Mouse (Mus musculus) limb, embryonic 12.5 days (tissue): ENCODE data around the gene Nudt21. TPM values are rescaled to one million over a fixed set of nuclear protein-coding genes. Genes with fewer than 3 reads are reported as not detected.
"Not testable (repeated sequence)": the region's sequence is repeated elsewhere in the genome, so short reads cannot be mapped to it uniquely, and the experiment has no call there.

Experiments used
- ATAC-seq: fragments of 200-750 bp; cut with Nextera tagmentation; 2 replicates; pipeline ENCODE4 v1.8.0; 2017; ENCODE audit warnings: low read depth, moderate TSS enrichment; ENCODE audit not compliant: insufficient number of reproducible peaks, insufficient read depth, low FRiP score, low TSS enrichment
- H3K27ac ChIP-seq: fragments of 300-500 bp; sonication (generic); 2 replicates; pipeline ENCODE4 v1.5.1; 2016; ENCODE audit warnings: mild to moderate bottlenecking, moderate library complexity
- H3K27me3 ChIP-seq: fragments of 300-500 bp; sonication (generic); 2 replicates; pipeline ENCODE4 v1.6.1; 2016; ENCODE audit warnings: mild to moderate bottlenecking, moderate library complexity
- H3K36me3 ChIP-seq: fragments of 300-500 bp; sonication (generic); 2 replicates; pipeline ENCODE4 v1.6.1; 2016; ENCODE audit warnings: mild to moderate bottlenecking, moderate library complexity
- H3K4me1 ChIP-seq: fragments of 300-500 bp; sonication (generic); replicated peaks from 2 replicates; pipeline ENCODE4 v1.6.1; 2016
- H3K4me2 ChIP-seq: fragments of 300-500 bp; sonication (generic); 2 replicates; pipeline ENCODE4 v1.6.1; 2016; ENCODE audit warnings: mild to moderate bottlenecking, moderate library complexity
- H3K4me3 ChIP-seq: fragments of 300-500 bp; sonication (generic); replicated peaks from 2 replicates; pipeline ENCODE4 v1.5.1; 2016; ENCODE audit warnings: mild to moderate bottlenecking
- H3K9ac ChIP-seq: fragments of 300-500 bp; sonication (generic); replicated peaks from 2 replicates; pipeline ENCODE4 v1.6.1; 2016; ENCODE audit warnings: mild to moderate bottlenecking, moderate library complexity
- H3K9me3 ChIP-seq: fragments of 300-500 bp; sonication (generic); 2 replicates; pipeline ENCODE4 v1.6.1; 2016; ENCODE audit warnings: mild to moderate bottlenecking, moderate library complexity
- WGBS: fragments of 180-500 bp; shearing (Covaris S2); methylation state at CpG from one replicate; pipeline ENCODE4 v1.1.7; 2016; 5-methylcytosine and 5-hydroxymethylcytosine counted together
- polyA plus RNA-seq: library from polyadenylated mRNA; unstranded; fragments of >200 nt; fragmentation: Nextera tagmentation; extraction: Ambion mirVana; gene quantifications from 2 replicates; pipeline ENCODE4 v1.2.1, GENCODE M21; 2016

The Nudt21 gene
- 132 and 148 TPM in 2 replicates for polyA plus RNA-seq

DNA sequence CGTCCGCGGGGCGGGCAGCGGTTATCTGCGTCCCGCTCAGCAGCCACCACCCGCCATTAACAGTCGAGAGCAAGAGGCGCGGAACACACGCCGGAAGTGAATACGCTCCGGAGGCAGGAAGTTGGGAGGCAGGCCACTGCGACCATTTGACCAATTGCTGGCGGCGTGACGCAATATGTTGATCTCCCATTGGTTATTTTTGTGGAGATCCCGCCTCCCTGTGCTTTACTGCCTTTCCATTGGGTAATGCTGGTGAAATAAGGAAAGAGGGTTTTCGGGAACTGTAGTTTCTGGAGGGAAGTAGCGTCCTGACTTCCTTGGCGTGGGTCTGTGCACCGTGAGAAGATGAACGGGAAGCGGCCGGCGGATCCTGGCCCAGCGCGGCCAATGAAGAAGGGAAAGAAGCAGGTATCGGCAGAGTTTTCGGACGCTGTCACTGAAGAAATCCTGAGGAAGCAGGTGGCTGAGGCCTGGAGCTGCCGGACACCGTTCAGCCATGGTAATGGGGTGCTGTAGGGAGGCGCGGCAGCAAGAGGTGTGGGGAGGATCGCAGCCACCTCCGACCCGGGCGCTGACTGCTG is at the start of gene Nudt21, which contains the start of gene Ogfod1:
TSS of gene Nudt21 (minus strand) at position 88 of the 581 bp plus-strand sequence.
TSS of gene Ogfod1 (plus strand) at position 255 of the 581 bp plus-strand sequence.
- Histone ChIP-seq H3K36me3 (peaks cover under 1% of the 10 kb centered on the region; the same call in 1 of the 2 replicates), H3K27ac (peak within 1 kb of the TSS; percentile 82), H3K4me1 (peaks cover 21% of the 10 kb centered on the region), H3K27me3 (no peaks in the 10 kb centered on the region), H3K4me3 (peak within 1 kb of the TSS; percentile 75), H3K9ac (peak within 1 kb of the TSS; percentile 72), H3K4me2 (peak within 1 kb of the TSS; percentile 78), H3K9me3 (no peaks in the 10 kb centered on the region)
- under 1% methylated on average over 41 of the region's 41 CpGs for WGBS
- peak; percentile 99 for ATAC-seq

DNA sequence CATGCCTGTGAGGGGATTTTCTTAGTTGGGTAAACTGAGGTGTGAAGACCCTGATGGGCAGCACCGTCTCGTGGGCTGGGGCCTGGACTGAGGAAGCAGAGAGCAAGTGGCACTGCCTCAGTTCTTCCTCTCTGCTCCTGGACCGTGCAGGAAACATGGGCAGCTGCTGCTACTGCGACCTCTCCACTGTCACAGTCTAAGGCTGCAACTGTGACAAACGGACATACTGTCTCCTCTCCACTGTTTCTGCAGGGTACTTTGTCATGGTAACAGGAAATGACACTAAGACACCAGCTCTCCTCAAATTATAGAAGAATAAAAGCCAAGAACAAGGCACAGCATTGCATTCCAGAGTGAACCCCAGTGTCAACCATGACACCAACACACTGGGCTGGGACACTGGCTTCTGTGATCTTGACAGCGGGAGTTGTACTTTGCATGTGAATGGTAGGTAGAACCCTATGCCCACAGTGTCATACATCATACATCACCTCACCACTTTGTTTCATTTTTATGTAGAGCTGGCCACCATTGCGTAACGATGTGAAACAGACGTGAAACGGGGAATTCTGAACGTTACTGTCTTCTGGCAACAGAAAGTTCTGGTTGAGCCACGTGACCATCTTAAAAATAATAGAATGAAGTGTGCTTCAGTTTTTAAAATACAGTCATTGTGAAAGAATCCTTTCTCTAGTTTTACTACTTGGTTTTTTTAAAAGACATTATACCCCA is 39.8 kb upstream of the Nudt21 start:
- no peak overlapping the region for H3K9ac ChIP-seq
- H3K4me2 ChIP-seq = no peak overlapping the region
- no peak for ATAC-seq
- no peaks in the 10 kb centered on the region for H3K27me3 ChIP-seq
- no peaks in the 10 kb centered on the region for H3K9me3 ChIP-seq
- H3K4me1 ChIP-seq = no peaks in the 10 kb centered on the region
- 88% methylated on average over 12 of the region's 12 CpGs for WGBS
- no peak overlapping the region for H3K27ac ChIP-seq
- peaks cover 38% of the 10 kb centered on the region for H3K36me3 ChIP-seq
- H3K4me3 ChIP-seq = no peak overlapping the region

DNA sequence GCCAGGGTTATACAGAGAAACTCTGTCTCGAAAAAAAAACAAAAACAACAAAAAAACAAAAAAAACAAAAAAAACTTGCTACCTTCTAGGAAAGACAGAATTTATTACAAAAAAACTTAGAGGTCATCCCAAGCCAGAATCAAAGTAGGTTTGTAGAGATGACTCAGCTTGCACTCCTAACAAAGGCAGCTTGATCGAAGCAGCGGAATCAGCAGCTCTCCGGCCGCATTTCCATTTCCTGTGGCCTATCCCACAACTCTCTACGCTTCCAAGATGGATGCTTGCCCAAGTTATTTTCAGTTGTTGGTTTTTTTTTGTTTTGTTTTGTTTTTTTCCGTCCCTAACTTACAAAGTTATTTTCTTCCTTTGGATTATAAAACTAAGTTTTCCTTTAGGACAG is 32.0 kb upstream of the Nudt21 start:
- WGBS = 89% methylated on average over 7 of the region's 7 CpGs
- H3K27ac ChIP-seq = no peak overlapping the region

DNA sequence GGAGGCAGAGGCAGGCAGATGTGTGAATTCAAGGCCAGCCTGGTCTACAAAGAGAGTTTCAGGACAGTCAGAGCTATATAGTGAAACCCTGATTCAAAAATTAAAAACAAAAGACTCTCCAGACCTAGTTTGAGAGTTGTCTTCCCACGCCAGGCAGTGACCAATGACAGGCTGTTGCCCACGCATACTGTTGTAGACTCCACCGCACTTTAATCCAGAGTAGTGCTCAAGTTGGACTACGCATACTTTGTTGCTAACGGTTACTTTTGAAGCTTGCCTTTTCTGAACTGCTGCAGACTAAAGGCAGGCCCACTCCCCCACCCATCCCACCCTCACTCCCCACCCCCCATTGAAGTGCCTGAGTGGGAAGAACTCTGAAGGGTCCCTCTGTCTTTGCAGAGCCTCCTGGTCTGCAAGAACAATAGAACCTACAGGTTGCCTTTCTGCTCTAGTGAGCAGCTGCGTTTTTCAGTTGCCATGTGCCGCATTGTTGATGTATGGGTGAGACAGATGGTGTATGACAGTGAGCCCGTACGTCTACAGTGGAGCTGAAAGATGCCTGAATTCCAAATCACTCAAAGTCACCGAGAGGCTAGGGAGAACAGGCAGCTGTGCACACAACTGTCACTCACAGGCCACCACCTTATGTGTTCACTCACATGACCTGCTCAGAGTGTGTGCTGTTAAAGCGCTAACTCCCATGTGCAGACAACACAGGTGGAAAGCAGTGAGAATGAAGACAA is 29.5 kb upstream of the Nudt21 start:
- no peak for ATAC-seq
- H3K9ac ChIP-seq = no peak overlapping the region
- H3K9me3 ChIP-seq = no peaks in the 10 kb centered on the region
- peaks cover 61% of the 10 kb centered on the region for H3K36me3 ChIP-seq
- WGBS = 86% methylated on average over 11 of the region's 11 CpGs
- H3K4me1 ChIP-seq = no peaks in the 10 kb centered on the region
- no peak overlapping the region for H3K27ac ChIP-seq
- H3K4me3 ChIP-seq = no peak overlapping the region
- H3K27me3 ChIP-seq = no peaks in the 10 kb centered on the region
- no peak overlapping the region for H3K4me2 ChIP-seq

More for the DNA sequence above, 32.0 kb upstream of the Nudt21 start:
- Histone ChIP-seq H3K4me1 (no peaks in the 10 kb centered on the region), H3K9me3 (no peaks in the 10 kb centered on the region), H3K36me3 (peaks cover 43% of the 10 kb centered on the region), H3K4me3 (no peak overlapping the region), H3K4me2 (no peak overlapping the region), H3K9ac (no peak overlapping the region), H3K27me3 (no peaks in the 10 kb centered on the region)
- ATAC-seq = no peak

DNA sequence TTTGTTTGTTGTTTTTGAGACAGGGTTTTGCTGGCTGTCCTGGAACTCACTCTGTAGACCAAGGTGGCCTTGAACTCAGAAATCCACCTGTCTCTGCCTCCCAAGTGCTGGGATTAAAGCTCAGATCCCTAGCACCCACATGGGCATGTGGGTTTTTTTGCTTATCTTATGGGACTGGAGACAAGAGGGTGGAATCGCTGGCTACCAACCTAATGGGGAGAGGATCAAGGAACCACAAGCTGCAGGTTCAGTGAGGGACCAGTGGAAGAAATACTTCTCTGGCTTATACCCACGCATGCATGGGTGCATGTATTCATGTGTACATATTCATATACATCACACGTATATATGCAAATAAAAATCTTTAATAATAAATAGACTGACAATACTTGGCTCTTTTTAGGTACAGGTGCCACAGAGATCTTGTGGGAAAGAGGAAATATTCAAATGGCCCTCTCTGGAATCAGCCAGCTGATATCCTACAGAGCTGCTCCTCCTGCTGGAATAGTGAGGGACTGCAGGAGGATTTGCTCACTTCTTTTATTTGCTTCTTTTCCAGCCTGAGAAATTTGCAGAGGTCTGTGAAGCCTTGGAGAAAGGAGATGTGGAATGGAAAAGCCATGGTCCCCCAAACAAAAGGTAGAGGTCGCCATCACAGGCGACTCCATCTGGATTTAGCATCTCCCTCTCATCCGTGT is 20.5 kb upstream of the Nudt21 start:
- Histone ChIP-seq H3K4me1 (no peaks in the 10 kb centered on the region), H3K4me3 (no peak overlapping the region), H3K9me3 (no peaks in the 10 kb centered on the region), H3K27ac (no peak overlapping the region), H3K27me3 (no peaks in the 10 kb centered on the region), H3K4me2 (no peak overlapping the region), H3K36me3 (peaks cover 46% of the 10 kb centered on the region; the same call in 1 of the 2 replicates), H3K9ac (no peak overlapping the region)
- 61% methylated on average over 6 of the region's 6 CpGs for WGBS
- ATAC-seq = no peak

DNA sequence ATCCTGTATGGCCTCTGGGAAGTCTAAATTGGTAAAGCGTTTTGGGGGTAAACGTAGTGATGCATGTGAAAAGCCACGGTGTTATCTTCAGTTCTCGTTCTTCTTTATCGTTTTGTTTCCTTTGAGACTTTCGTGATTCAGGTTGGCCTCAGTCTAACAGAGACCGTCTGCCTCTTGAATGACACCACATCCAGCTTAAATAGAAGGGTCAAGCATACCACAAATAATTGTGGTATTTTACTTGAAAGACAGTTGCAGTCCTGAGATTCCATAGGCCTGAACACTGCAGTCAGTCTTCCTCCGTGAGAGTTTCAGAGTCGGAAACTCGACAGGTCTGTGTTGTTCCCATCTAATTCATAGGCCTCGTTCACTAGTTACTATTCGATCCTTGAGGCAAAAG is 15.9 kb upstream of the Nudt21 start:
- WGBS = 90% methylated on average over 12 of the region's 12 CpGs
- H3K36me3 ChIP-seq = peaks cover 25% of the 10 kb centered on the region; the same call in 1 of the 2 replicates
- no peaks in the 10 kb centered on the region for H3K27me3 ChIP-seq
- no peaks in the 10 kb centered on the region for H3K4me1 ChIP-seq
- no peak for ATAC-seq
- no peak overlapping the region for H3K4me2 ChIP-seq
- no peak overlapping the region for H3K27ac ChIP-seq
- no peak overlapping the region for H3K9ac ChIP-seq
- H3K4me3 ChIP-seq = no peak overlapping the region
- H3K9me3 ChIP-seq = no peaks in the 10 kb centered on the region

DNA sequence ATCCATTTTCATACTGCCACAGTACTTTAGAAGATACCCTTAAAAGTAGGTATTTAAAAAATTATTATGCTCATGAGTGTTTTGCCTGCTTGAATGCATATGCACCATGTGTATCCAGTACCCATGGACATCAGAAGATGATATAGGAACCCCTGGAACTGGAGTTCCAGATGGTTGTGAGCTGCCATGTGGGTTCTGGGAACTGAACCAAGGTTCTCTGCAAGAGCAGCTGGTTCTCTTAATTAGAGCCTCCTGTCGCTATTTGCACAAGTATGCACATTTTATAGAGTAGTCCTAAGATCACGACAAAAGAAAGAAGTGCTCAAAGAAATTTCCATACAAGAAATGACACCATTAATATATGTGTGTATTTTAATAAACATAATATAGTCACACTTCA is 11.0 kb upstream of the Nudt21 start:
- Histone ChIP-seq H3K4me3 (no peak overlapping the region), H3K27me3 (no peaks in the 10 kb centered on the region), H3K36me3 (peaks cover 9% of the 10 kb centered on the region; the same call in 1 of the 2 replicates), H3K9ac (no peak overlapping the region), H3K27ac (no peak overlapping the region), H3K4me1 (no peaks in the 10 kb centered on the region), H3K9me3 (no peaks in the 10 kb centered on the region), H3K4me2 (no peak overlapping the region)
- no peak for ATAC-seq
- 76% methylated on average over 2 of the region's 2 CpGs for WGBS

DNA sequence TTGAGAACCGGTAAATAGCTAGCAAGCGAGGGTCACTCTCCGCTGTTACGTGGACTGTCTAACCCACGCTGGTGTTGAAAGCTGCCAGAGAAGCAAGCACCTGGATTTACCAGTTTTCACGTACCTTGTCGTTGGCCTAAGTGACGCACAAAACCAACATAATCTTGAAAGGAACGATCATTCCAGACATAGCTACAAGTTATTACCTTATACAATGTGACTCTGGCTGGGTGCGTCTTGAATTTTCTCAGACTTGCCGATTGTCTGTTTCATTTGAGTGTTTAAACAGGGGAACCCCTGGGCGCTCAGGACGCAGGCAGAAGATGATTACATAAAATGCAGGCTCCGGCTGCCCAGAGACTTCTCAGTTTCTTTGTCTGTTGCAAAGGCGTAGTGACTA is 975 bp upstream of the Nudt21 start:
- Histone ChIP-seq H3K4me3 (peak overlapping the region; percentile 75), H3K9me3 (no peaks in the 10 kb centered on the region), H3K4me1 (peaks cover 21% of the 10 kb centered on the region), H3K27ac (no peak overlapping the region), H3K9ac (peak overlapping the region; percentile 63), H3K36me3 (no peaks in the 10 kb centered on the region; the same call in 1 of the 2 replicates), H3K27me3 (no peaks in the 10 kb centered on the region), H3K4me2 (peak overlapping the region; percentile 70)
- no peak for ATAC-seq
- 13% methylated on average over 15 of the region's 15 CpGs for WGBS

DNA sequence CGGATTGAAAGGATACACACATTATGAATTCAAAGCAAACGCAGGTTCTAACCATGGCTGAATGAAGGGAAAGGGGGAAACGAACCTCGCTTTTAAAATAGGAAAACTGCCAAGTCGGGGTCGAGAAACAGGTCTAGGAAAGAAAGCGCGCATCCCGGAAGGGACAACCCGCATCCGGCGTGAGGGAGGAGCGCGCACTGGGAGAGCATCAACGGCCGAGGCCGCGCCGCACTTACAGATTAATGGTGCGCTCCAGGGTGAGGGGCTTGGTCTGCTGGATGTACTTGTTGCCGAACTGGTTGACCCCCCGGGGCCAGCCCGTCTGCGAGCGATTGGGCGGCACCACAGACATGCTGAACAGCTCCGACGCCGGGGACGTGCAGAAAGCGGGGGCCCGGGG is 290 bp downstream of the Nudt21 start:
- peak; percentile 89 for ATAC-seq

DNA sequence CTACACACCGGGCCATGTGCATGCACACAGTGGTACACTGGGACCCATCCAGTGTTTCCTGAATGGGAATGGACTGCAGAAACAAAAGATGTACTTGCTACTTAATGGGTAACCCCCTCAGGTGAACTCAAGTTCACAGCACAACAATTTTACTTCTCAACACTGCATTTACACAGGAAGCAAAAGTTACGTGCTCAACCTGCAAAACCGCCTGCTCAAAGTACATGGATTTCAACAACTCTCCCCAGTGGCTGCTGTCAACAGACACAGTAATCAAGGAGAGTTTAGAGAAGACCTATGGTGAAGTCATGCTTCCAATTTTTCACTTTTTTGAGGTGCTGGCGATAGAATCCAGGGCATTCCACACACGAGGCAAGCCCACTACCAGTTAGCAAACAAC is 1.6 kb downstream of the Nudt21 start:
- H3K27ac ChIP-seq = no peak overlapping the region
- ATAC-seq = no peak
- WGBS = 59% methylated on average over 5 of the region's 5 CpGs
- peak overlapping the region; percentile 37; the same call in 1 of the 2 replicates for H3K9ac ChIP-seq
- H3K4me3 ChIP-seq = peak overlapping the region; percentile 15
- no peaks in the 10 kb centered on the region for H3K27me3 ChIP-seq
- peaks cover 17% of the 10 kb centered on the region for H3K36me3 ChIP-seq
- H3K9me3 ChIP-seq = no peaks in the 10 kb centered on the region
- peak overlapping the region; percentile 78 for H3K4me2 ChIP-seq
- H3K4me1 ChIP-seq = peaks cover 21% of the 10 kb centered on the region

More for the DNA sequence above, 290 bp downstream of the Nudt21 start:
- Histone ChIP-seq H3K4me3 (peak overlapping the region; percentile 75), H3K27ac (peak overlapping the region; percentile 82), H3K4me2 (peak overlapping the region; percentile 78), H3K4me1 (peaks cover 21% of the 10 kb centered on the region), H3K9ac (peak overlapping the region; percentile 72)
- H3K27me3 ChIP-seq, H3K36me3 ChIP-seq, H3K9me3 ChIP-seq: not testable (repeated sequence)
- WGBS = under 1% methylated on average over 28 of the region's 32 CpGs
